8 mouse cellular contexts compared by ENCODE assay signal in genomic region chr11:121259160-121260100, GRCm38 (mm10). TPM values are rescaled to one million over a fixed set of nuclear protein-coding genes. Genes with fewer than 3 reads are reported as not detected.
DNase-seq lines count a peak whose midpoint lies in the region; ATAC-seq and TF ChIP-seq lines count a peak whose summit lies in the region.

TSS of gene Foxk2 (plus strand) at chr11:121259990.

- ATAC-seq in erythroblast, adult 5-6 weeks (replicated peaks; ENCODE audit: low FRiP score, poor library complexity, severe bottlenecking) = peak; percentile 94
- ATAC-seq in heart, embryonic 11.5 days (replicated peaks; ENCODE audit: insufficient number of reproducible peaks, low FRiP score, low TSS enrichment) = peak; percentile 95
- ATAC-seq in kidney, postnatal 0 days (replicated peaks; ENCODE audit: low FRiP score, low read depth) = peak; percentile 98
- peak; percentile 96 for ATAC-seq in liver, embryonic 11.5 days (replicated peaks; ENCODE audit: low FRiP score)
- peak; percentile 98 for ATAC-seq in stomach, embryonic 14.5 days (ENCODE audit: insufficient number of reproducible peaks, insufficient read depth, low FRiP score, low read depth)

- H3K4me2 ChIP-seq in heart, embryonic 11.5 days = peak within 1 kb of the TSS; percentile 95
- H3K4me2 ChIP-seq in kidney, postnatal 0 days (ENCODE audit: low read length) = peak within 1 kb of the TSS; percentile 87
- H3K4me2 ChIP-seq in liver, embryonic 11.5 days = peak within 1 kb of the TSS; percentile 95
- peak within 1 kb of the TSS; percentile 79 for H3K4me2 ChIP-seq in stomach, embryonic 14.5 days (replicated peaks; ENCODE audit: low read depth, low read length)

- H3K4me3 ChIP-seq in heart, embryonic 11.5 days (ENCODE audit: low read depth, low read length) = peak within 1 kb of the TSS; percentile 94
- H3K4me3 ChIP-seq in kidney, postnatal 0 days (replicated peaks; ENCODE audit: low read depth, low read length) = peak within 1 kb of the TSS; percentile 91
- H3K4me3 ChIP-seq in liver, embryonic 11.5 days (ENCODE audit: low read depth, low read length) = peak within 1 kb of the TSS; percentile 99
- H3K4me3 ChIP-seq in stomach, embryonic 14.5 days (ENCODE audit: low read depth, low read length) = peak within 1 kb of the TSS; percentile 99

- H3K27me3 ChIP-seq in heart, embryonic 11.5 days (ENCODE audit: control insufficient read depth, insufficient read depth, low read length) = no peaks in the 10 kb centered on the region
- H3K27me3 ChIP-seq in kidney, postnatal 0 days (ENCODE audit: insufficient read depth, low read length) = no peaks in the 10 kb centered on the region
- H3K27me3 ChIP-seq in liver, embryonic 11.5 days (replicated peaks; ENCODE audit: control insufficient read depth, insufficient read depth, low read length) = no peaks in the 10 kb centered on the region
- H3K27me3 ChIP-seq in stomach, embryonic 14.5 days (ENCODE audit: control insufficient read depth, insufficient read depth, low read length) = no peaks in the 10 kb centered on the region

- H3K9me3 ChIP-seq in heart, embryonic 11.5 days (replicated peaks; ENCODE audit: control insufficient read depth, low read length) = no peaks in the 10 kb centered on the region
- no peaks in the 10 kb centered on the region for H3K9me3 ChIP-seq in kidney, postnatal 0 days (replicated peaks; ENCODE audit: low read length)
- no peaks in the 10 kb centered on the region for H3K9me3 ChIP-seq in liver, embryonic 11.5 days (ENCODE audit: control insufficient read depth, low read length)
- H3K9me3 ChIP-seq in stomach, embryonic 14.5 days (ENCODE audit: control insufficient read depth, low read depth, low read length) = no peaks in the 10 kb centered on the region

- no peak for TF ChIP-seq CTCF in kidney, postnatal 0 days (IDR thresholded peaks at IDR 0.05; ENCODE audit: low read depth)

- peak within 1 kb of the TSS; percentile 96 for H3K9ac ChIP-seq in heart, embryonic 11.5 days (ENCODE audit: low read depth, low read length)
- H3K9ac ChIP-seq in kidney, postnatal 0 days (ENCODE audit: low read depth, low read length) = peak within 1 kb of the TSS; percentile 97
- H3K9ac ChIP-seq in liver, embryonic 11.5 days (ENCODE audit: low read depth, low read length) = peak within 1 kb of the TSS; percentile 93
- H3K9ac ChIP-seq in stomach, embryonic 14.5 days (replicated peaks; ENCODE audit: low read depth, low read length) = peak within 1 kb of the TSS; percentile 93

- H3K4me1 ChIP-seq in heart, embryonic 11.5 days (ENCODE audit: control insufficient read depth, insufficient read depth, low read length) = peaks cover 7% of the 10 kb centered on the region; the same call in 1 of the 2 replicates
- H3K4me1 ChIP-seq in kidney, postnatal 0 days (replicated peaks; ENCODE audit: insufficient read depth, low read length) = peaks cover 18% of the 10 kb centered on the region; the same call in 1 of the 2 replicates
- peaks cover 12% of the 10 kb centered on the region for H3K4me1 ChIP-seq in liver, embryonic 11.5 days (replicated peaks; ENCODE audit: control insufficient read depth, insufficient read depth, low read length)
- peaks cover 13% of the 10 kb centered on the region; the same call in 1 of the 2 replicates for H3K4me1 ChIP-seq in stomach, embryonic 14.5 days (ENCODE audit: control insufficient read depth, insufficient read depth, low read length)

- peaks cover 14% of the 10 kb centered on the region for H3K36me3 ChIP-seq in heart, embryonic 11.5 days (ENCODE audit: control insufficient read depth, insufficient read depth, low read length)
- H3K36me3 ChIP-seq in kidney, postnatal 0 days (ENCODE audit: insufficient read depth, low read length) = peaks cover 17% of the 10 kb centered on the region; the same call in 1 of the 2 replicates
- H3K36me3 ChIP-seq in liver, embryonic 11.5 days (ENCODE audit: control insufficient read depth, insufficient read depth, low read length) = peaks cover 20% of the 10 kb centered on the region
- H3K36me3 ChIP-seq in stomach, embryonic 14.5 days (ENCODE audit: control insufficient read depth, insufficient read depth, low read length) = peaks cover 21% of the 10 kb centered on the region; the same call in 1 of the 2 replicates

- peak; percentile 89 to 91 for DNase-seq in B cell, adult 2 months
- peak; percentile 97 for DNase-seq in brain, adult 2 months (ENCODE audit: low read depth, low spot score)
- DNase-seq in kidney, postnatal 0 days (ENCODE audit: low spot score) = peak; percentile 94
- peak; percentile 83 for DNase-seq in liver, embryonic 11.5 days (ENCODE audit: low spot score)
- peak; percentile 92 for DNase-seq in naive thymus-derived CD4-positive, alpha-beta T cell, adult 2 months (ENCODE audit: low read depth)

- H3K27ac ChIP-seq in heart, embryonic 11.5 days (ENCODE audit: low read depth, low read length) = peak within 1 kb of the TSS; percentile 73
- H3K27ac ChIP-seq in kidney, postnatal 0 days = peak within 1 kb of the TSS; percentile 86
- H3K27ac ChIP-seq in liver, embryonic 11.5 days (ENCODE audit: low read depth, low read length) = peak within 1 kb of the TSS; percentile 94
- peak within 1 kb of the TSS; percentile 86 for H3K27ac ChIP-seq in stomach, embryonic 14.5 days (ENCODE audit: low read length)

- under 1% methylated on average over 74 of the region's 91 CpGs for WGBS in heart, embryonic 11.5 days (ENCODE audit: insufficient replicate concordance)
- WGBS in kidney, postnatal 0 days = under 1% methylated on average over 91 of the region's 91 CpGs
- WGBS in liver, embryonic 11.5 days = under 1% methylated on average over 65 of the region's 91 CpGs
- under 1% methylated on average over 84 of the region's 91 CpGs for WGBS in stomach, embryonic 14.5 days

RNA-seq across cellular contexts. Expression of gene Foxk2, which starts in this region (rescaled TPM):
- 6.1 and 13.4 TPM in 2 replicates for total RNA-seq in erythroblast, adult 5-6 weeks (2015; ENCODE audit: low replicate concordance)
- 7.1 and 7.2 TPM in 2 replicates for total RNA-seq in erythroblast, adult 5-6 weeks (2017; ENCODE audit: low replicate concordance)
- polyA plus RNA-seq in heart, embryonic 11.5 days (2014; fragmentation: Nextera tagmentation; extraction: Ambion mirVana) = 8.4 and 8.6 TPM in 2 replicates
- polyA plus RNA-seq in kidney, postnatal 0 days (2015; fragmentation: Nextera tagmentation; extraction: Ambion mirVana) = 5.5 and 6.2 TPM in 2 replicates
- 9.3 and 10.7 TPM in 2 replicates for polyA plus RNA-seq in liver, embryonic 11.5 days (2014; fragmentation: Nextera tagmentation; extraction: Ambion mirVana)
- polyA plus RNA-seq in stomach, embryonic 14.5 days (2014; fragmentation: Nextera tagmentation; extraction: Ambion mirVana) = 9.6 and 11.6 TPM in 2 replicates

Comparison
In these comparisons a context has a peak if more than half of its experiments do, and no peak if none do; other contexts are left out.
1. Peak in every context shown above with its lines: DNase-seq, ATAC-seq, H3K4me3 ChIP-seq and H3K27ac ChIP-seq.